Mouse (Mus musculus): ENCODE measurements around the gene Kirrel3. TPM values are rescaled to one million over a fixed set of nuclear protein-coding genes. Genes with fewer than 3 reads are reported as not detected.

The Kirrel3 gene
- polyA plus RNA-seq, 1 experiment from 2014 or later = 4.0 TPM

GRCm38 (mm10) chr9:34752076-34752800 lies 266.5 kb downstream of the Kirrel3 start:
- H3K4me3 ChIP-seq (ENCODE audit: low read length) = no peak overlapping the region
- peak; percentile 29; the same call in 1 of the 2 replicates for ATAC-seq (ENCODE audit: low FRiP score, low TSS enrichment)
- 0 out of 2 replicates have a peak, but pooled peaks cover 2% of the 10 kb centered on the region for H3K27me3 ChIP-seq (ENCODE audit: control insufficient read depth, insufficient read depth, low read length)
- H3K27ac ChIP-seq (ENCODE audit: low read depth, low read length) = no peak overlapping the region
- H3K4me2 ChIP-seq (replicated peaks; ENCODE audit: low read depth, low read length) = no peak overlapping the region
- H3K36me3 ChIP-seq (ENCODE audit: control insufficient read depth, insufficient read depth, low read length) = no peaks in the 10 kb centered on the region
- no peaks in the 10 kb centered on the region; the same call in 1 of the 2 replicates for H3K4me1 ChIP-seq (ENCODE audit: control insufficient read depth, insufficient read depth, low read length)
- no peaks in the 10 kb centered on the region for H3K9me3 ChIP-seq (ENCODE audit: control insufficient read depth, low read length)
- 83% methylated on average over 5 of the region's 5 CpGs for WGBS
- H3K9ac ChIP-seq (ENCODE audit: low read depth, low read length) = no peak overlapping the region

GRCm38 (mm10) chr9:34752801-34753170 lies 267.1 kb downstream of the Kirrel3 start:
- Histone ChIP-seq H3K4me2 (replicated peaks; ENCODE audit: low read depth, low read length) (no peak overlapping the region), H3K27me3 (ENCODE audit: control insufficient read depth, insufficient read depth, low read length) (0 out of 2 replicates have a peak, but pooled peaks cover 2% of the 10 kb centered on the region), H3K9me3 (ENCODE audit: control insufficient read depth, low read length) (no peaks in the 10 kb centered on the region), H3K9ac (ENCODE audit: low read depth, low read length) (no peak overlapping the region), H3K36me3 (ENCODE audit: control insufficient read depth, insufficient read depth, low read length) (no peaks in the 10 kb centered on the region), H3K4me1 (ENCODE audit: control insufficient read depth, insufficient read depth, low read length) (no peaks in the 10 kb centered on the region; the same call in 1 of the 2 replicates), H3K4me3 (ENCODE audit: low read length) (no peak overlapping the region), H3K27ac (ENCODE audit: low read depth, low read length) (no peak overlapping the region)
- peak; percentile 29; the same call in 1 of the 2 replicates for ATAC-seq (ENCODE audit: low FRiP score, low TSS enrichment)
- 23% methylated on average over 4 of the region's 4 CpGs for WGBS

- no peaks in the 10 kb centered on the region; the same call in 1 of the 2 replicates for H3K4me1 ChIP-seq (ENCODE audit: control insufficient read depth, insufficient read depth, low read length)
- H3K36me3 ChIP-seq (ENCODE audit: control insufficient read depth, insufficient read depth, low read length) = no peaks in the 10 kb centered on the region
- 0 out of 2 replicates have a peak, but pooled peaks cover 2% of the 10 kb centered on the region for H3K27me3 ChIP-seq (ENCODE audit: control insufficient read depth, insufficient read depth, low read length)
- WGBS = 84% methylated on average over 5 of the region's 5 CpGs
- no peak for ATAC-seq (ENCODE audit: low FRiP score, low TSS enrichment)
- H3K4me2 ChIP-seq (replicated peaks; ENCODE audit: low read depth, low read length) = no peak overlapping the region
- no peak overlapping the region for H3K4me3 ChIP-seq (ENCODE audit: low read length)
- H3K9me3 ChIP-seq (ENCODE audit: control insufficient read depth, low read length) = no peaks in the 10 kb centered on the region
- H3K9ac ChIP-seq (ENCODE audit: low read depth, low read length) = no peak overlapping the region
- no peak overlapping the region for H3K27ac ChIP-seq (ENCODE audit: low read depth, low read length)
Observed at GRCm38 (mm10) chr9:34753891-34754290, 268.2 kb downstream of the Kirrel3 start.

DNA sequence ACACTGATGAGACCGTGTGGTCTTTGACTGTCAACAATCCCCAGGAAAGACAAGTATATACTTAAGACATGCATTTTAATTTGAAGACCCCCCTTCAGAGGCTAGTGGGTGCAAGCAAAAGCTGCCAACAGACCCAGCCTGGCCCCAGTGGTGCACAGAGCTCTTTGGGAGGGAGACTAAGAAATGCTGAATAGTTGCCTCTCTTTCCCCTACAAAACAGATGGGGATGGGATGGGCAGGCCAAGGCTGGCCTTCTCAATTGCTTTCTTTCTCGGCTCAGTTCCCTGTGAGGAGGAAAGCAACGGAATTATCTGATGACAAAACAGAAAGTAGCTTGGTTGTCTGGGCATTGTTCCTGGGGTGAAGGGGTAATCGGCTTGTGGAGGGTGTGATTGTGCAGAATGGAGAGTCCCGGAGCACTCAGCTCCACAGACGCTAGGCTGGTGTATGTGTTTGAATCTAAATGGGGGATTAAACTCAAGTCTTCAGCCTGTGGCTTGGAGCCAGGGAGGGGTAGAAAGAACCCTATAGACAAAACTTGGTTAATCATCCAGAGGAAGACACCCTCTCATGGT lies 268.9 kb downstream of the Kirrel3 start:
- ATAC-seq (ENCODE audit: low FRiP score, low TSS enrichment) = no peak
- H3K27me3 ChIP-seq (ENCODE audit: control insufficient read depth, insufficient read depth, low read length) = no peaks in the 10 kb centered on the region
- no peak overlapping the region for H3K4me3 ChIP-seq (ENCODE audit: low read length)
- 82% methylated on average over 6 of the region's 6 CpGs for WGBS
- H3K9me3 ChIP-seq (ENCODE audit: control insufficient read depth, low read length) = no peaks in the 10 kb centered on the region
- no peak overlapping the region for H3K9ac ChIP-seq (ENCODE audit: low read depth, low read length)
- H3K4me2 ChIP-seq (replicated peaks; ENCODE audit: low read depth, low read length) = no peak overlapping the region
- no peaks in the 10 kb centered on the region; the same call in 1 of the 2 replicates for H3K4me1 ChIP-seq (ENCODE audit: control insufficient read depth, insufficient read depth, low read length)
- H3K27ac ChIP-seq (ENCODE audit: low read depth, low read length) = no peak overlapping the region
- no peaks in the 10 kb centered on the region for H3K36me3 ChIP-seq (ENCODE audit: control insufficient read depth, insufficient read depth, low read length)

DNA sequence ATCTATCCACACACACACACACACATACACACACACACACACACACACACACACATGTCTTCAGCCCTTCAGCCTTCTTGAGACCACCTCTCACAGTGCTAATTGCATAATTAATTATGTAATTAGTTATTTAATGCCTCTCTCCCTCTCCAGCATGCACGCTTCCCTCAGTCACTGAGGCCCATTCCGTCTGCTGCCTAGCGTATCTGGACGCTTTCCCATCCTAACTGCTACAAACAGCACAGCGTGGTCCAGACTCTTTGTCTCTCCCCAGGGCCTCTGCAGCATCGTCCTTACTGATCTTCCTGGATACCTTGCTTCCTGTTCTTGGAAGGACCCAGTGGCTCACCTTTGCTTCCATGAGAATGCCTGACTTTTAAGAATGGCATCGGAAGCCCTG lies 270.4 kb downstream of the Kirrel3 start:
- Histone ChIP-seq H3K27ac (ENCODE audit: low read depth, low read length) (no peak overlapping the region), H3K36me3 (ENCODE audit: control insufficient read depth, insufficient read depth, low read length) (no peaks in the 10 kb centered on the region), H3K27me3 (ENCODE audit: control insufficient read depth, insufficient read depth, low read length) (no peaks in the 10 kb centered on the region), H3K9ac (ENCODE audit: low read depth, low read length) (no peak overlapping the region), H3K4me2 (replicated peaks; ENCODE audit: low read depth, low read length) (no peak overlapping the region), H3K4me3 (ENCODE audit: low read length) (no peak overlapping the region), H3K9me3 (ENCODE audit: control insufficient read depth, low read length) (no peaks in the 10 kb centered on the region), H3K4me1 (ENCODE audit: control insufficient read depth, insufficient read depth, low read length) (no peaks in the 10 kb centered on the region)
- WGBS = 92% methylated on average over 7 of the region's 7 CpGs
- no peak for ATAC-seq (ENCODE audit: low FRiP score, low TSS enrichment)

- Histone ChIP-seq H3K9ac (ENCODE audit: low read depth, low read length) (no peak overlapping the region), H3K36me3 (ENCODE audit: control insufficient read depth, insufficient read depth, low read length) (no peaks in the 10 kb centered on the region), H3K27ac (ENCODE audit: low read depth, low read length) (no peak overlapping the region), H3K4me3 (ENCODE audit: low read length) (no peak overlapping the region), H3K27me3 (ENCODE audit: control insufficient read depth, insufficient read depth, low read length) (no peaks in the 10 kb centered on the region), H3K9me3 (ENCODE audit: control insufficient read depth, low read length) (no peaks in the 10 kb centered on the region), H3K4me1 (ENCODE audit: control insufficient read depth, insufficient read depth, low read length) (no peaks in the 10 kb centered on the region), H3K4me2 (replicated peaks; ENCODE audit: low read depth, low read length) (no peak overlapping the region)
- ATAC-seq (ENCODE audit: low FRiP score, low TSS enrichment) = no peak
- WGBS = 45% methylated on average over 5 of the region's 5 CpGs
Observed at GRCm38 (mm10) chr9:34758925-34759324, 273.2 kb downstream of the Kirrel3 start.

- Histone ChIP-seq H3K9me3 (ENCODE audit: control insufficient read depth, low read length) (no peaks in the 10 kb centered on the region), H3K27ac (ENCODE audit: low read depth, low read length) (no peak overlapping the region), H3K4me2 (replicated peaks; ENCODE audit: low read depth, low read length) (no peak overlapping the region), H3K4me1 (ENCODE audit: control insufficient read depth, insufficient read depth, low read length) (no peaks in the 10 kb centered on the region), H3K9ac (ENCODE audit: low read depth, low read length) (no peak overlapping the region), H3K4me3 (ENCODE audit: low read length) (no peak overlapping the region), H3K36me3 (ENCODE audit: control insufficient read depth, insufficient read depth, low read length) (no peaks in the 10 kb centered on the region), H3K27me3 (ENCODE audit: control insufficient read depth, insufficient read depth, low read length) (no peaks in the 10 kb centered on the region)
- WGBS = 57% methylated on average over 3 of the region's 3 CpGs
- no peak for ATAC-seq (ENCODE audit: low FRiP score, low TSS enrichment)
Observed at GRCm38 (mm10) chr9:34760521-34760920, 274.8 kb downstream of the Kirrel3 start.

GRCm38 (mm10) chr9:34766792-34767623 lies 281.3 kb downstream of the Kirrel3 start:
- ATAC-seq (ENCODE audit: low FRiP score, low TSS enrichment) = no peak
- Histone ChIP-seq H3K27me3 (ENCODE audit: control insufficient read depth, insufficient read depth, low read length) (no peaks in the 10 kb centered on the region), H3K4me2 (replicated peaks; ENCODE audit: low read depth, low read length) (no peak overlapping the region), H3K36me3 (ENCODE audit: control insufficient read depth, insufficient read depth, low read length) (no peaks in the 10 kb centered on the region), H3K4me1 (ENCODE audit: control insufficient read depth, insufficient read depth, low read length) (no peaks in the 10 kb centered on the region), H3K9me3 (ENCODE audit: control insufficient read depth, low read length) (peaks cover 5% of the 10 kb centered on the region; the same call in 1 of the 2 replicates), H3K27ac (ENCODE audit: low read depth, low read length) (no peak overlapping the region), H3K9ac (ENCODE audit: low read depth, low read length) (no peak overlapping the region), H3K4me3 (ENCODE audit: low read length) (no peak overlapping the region)
- WGBS = 56% methylated on average over 6 of the region's 7 CpGs
